Mouse (Mus musculus) common myeloid progenitor, adult 5-6 weeks (primary cell): ENCODE measurements around the gene H2-M2. TPM values are rescaled to one million over a fixed set of nuclear protein-coding genes. Genes with fewer than 3 reads are reported as not detected.

ENCODE experiments used
- ATAC-seq: replicated peaks from 2 replicates; pipeline ENCODE4 v1.8.0; 2016; ENCODE audit warnings: low read depth, mild to moderate bottlenecking, moderate TSS enrichment, inconsistent platforms; ENCODE audit not compliant: poor library complexity, severe bottlenecking
- total RNA-seq: library from RNA; stranded (forward); fragments of 200-1000, 187-1606 nt; gene quantifications from 2 replicates; pipeline ENCODE4 v1.2.3, GENCODE M21; 2017

H2-M2 gene
- not detected in 2 replicates for total RNA-seq

GRCm38 (mm10) chr17:37483452-37483851 lies at the start of gene H2-M2:
H2-M2 (minus strand) TSS chr17:37483552.
- ATAC-seq = no peak

- peak; percentile 90 for ATAC-seq
These were observed 42.1 kb upstream of the H2-M2 start for GRCm38 (mm10) chr17:37525427-37525826.

GRCm38 (mm10) chr17:37524612-37525011 lies 41.3 kb upstream of the H2-M2 start:
- ATAC-seq = peak; percentile 93

GRCm38 (mm10) chr17:37507730-37508129 lies 24.4 kb upstream of the H2-M2 start, which contains the start of gene Olfr111:
Olfr111 (plus strand) TSS chr17:37508030.
- ATAC-seq = no peak

GRCm38 (mm10) chr17:37491930-37492518 lies 8.7 kb upstream of the H2-M2 start, which contains the start of gene Olfr110:
Olfr110 (plus strand) TSS chr17:37492468.
- ATAC-seq = peak; percentile 79

- no peak for ATAC-seq
These were observed 24.7 kb downstream of the H2-M2 start, which contains the start of gene Olfr109 for GRCm38 (mm10) chr17:37458616-37459015. Olfr109 (plus strand) TSS chr17:37458916.

GRCm38 (mm10) chr17:37445180-37445579 lies 38.2 kb downstream of the H2-M2 start, which contains the start of gene Olfr108:
Olfr108 (plus strand) TSS chr17:37445480.
- no peak for ATAC-seq

Other genes with a start within 250 kb of the H2-M2 start
- not detected in 2 replicates for gene Olfr97, start 246.2 kb downstream of the H2-M2 start, total RNA-seq
- not detected in 2 replicates for gene Olfr98, start 219.8 kb downstream of the H2-M2 start, total RNA-seq
- gene H2-M3, start 213.3 kb downstream of the H2-M2 start, total RNA-seq = 20.5 and 23.4 TPM in 2 replicates
- gene Olfr99, start 200.1 kb downstream of the H2-M2 start, total RNA-seq = 1.8 TPM in 1 of 2 replicates, not detected in the other
- gene Olfr101, start 179.2 kb downstream of the H2-M2 start, total RNA-seq = not detected in 2 replicates
- gene Olfr102, start 166.5 kb downstream of the H2-M2 start, total RNA-seq = not detected in 2 replicates
- gene Olfr103, start 143.9 kb downstream of the H2-M2 start, total RNA-seq = not detected in 2 replicates
- not detected in 2 replicates for gene Olfr104-ps, start 124.0 kb downstream of the H2-M2 start, total RNA-seq
- not detected in 2 replicates for gene Olfr105-ps, start 104.5 kb downstream of the H2-M2 start, total RNA-seq
- not detected in 2 replicates for gene Olfr106-ps, start 93.2 kb downstream of the H2-M2 start, total RNA-seq
- not detected in 2 replicates for gene Olfr107, start 84.3 kb downstream of the H2-M2 start, total RNA-seq
- not detected in 2 replicates for gene Olfr108, start 38.1 kb downstream of the H2-M2 start, total RNA-seq
- not detected in 2 replicates for gene Olfr109, start 24.6 kb downstream of the H2-M2 start, total RNA-seq
- gene Olfr110, start 8.9 kb upstream of the H2-M2 start, total RNA-seq = not detected in 2 replicates
- gene Olfr111, start 24.5 kb upstream of the H2-M2 start, total RNA-seq = not detected in 2 replicates
- not detected in 2 replicates for gene Olfr112, start 85.9 kb upstream of the H2-M2 start, total RNA-seq
- gene Olfr113, start 94.1 kb upstream of the H2-M2 start, total RNA-seq = not detected in 2 replicates
- not detected in 2 replicates for gene Olfr114, start 109.2 kb upstream of the H2-M2 start, total RNA-seq
- gene Olfr115, start 143.6 kb upstream of the H2-M2 start, total RNA-seq = not detected in 2 replicates
- not detected in 2 replicates for gene Olfr116, start 143.6 kb upstream of the H2-M2 start, total RNA-seq
- not detected in 2 replicates for gene Olfr117, start 180.2 kb upstream of the H2-M2 start, total RNA-seq
- gene Olfr118, start 183.4 kb upstream of the H2-M2 start, total RNA-seq = not detected in 2 replicates
- not detected in 2 replicates for gene Olfr119, start 213.0 kb upstream of the H2-M2 start, total RNA-seq
- gene Olfr120, start 238.3 kb upstream of the H2-M2 start, total RNA-seq = not detected in 2 replicates